Mouse (Mus musculus) lung, postnatal 14 days (tissue): Measurements from ENCODE around the gene Iqsec2.

ENCODE experiments used
- DNase-seq: peaks from one replicate; pipeline ENCODE4 v3.0.0; 2021

Iqsec2 gene

GRCm38 (mm10) chrX:152179670-152180656 lies 35.9 kb downstream of the Iqsec2 start:
- DNase-seq, result no peak

- DNase-seq, result no peak
Measured at GRCm38 (mm10) chrX:152187151-152187550, 43.1 kb downstream of the Iqsec2 start.

GRCm38 (mm10) chrX:152191266-152191665 lies 47.2 kb downstream of the Iqsec2 start:
- no peak for DNase-seq

GRCm38 (mm10) chrX:152197814-152198648 lies 54.0 kb downstream of the Iqsec2 start:
- no peak for DNase-seq

- DNase-seq, result peak; percentile 2
Measured at GRCm38 (mm10) chrX:152201737-152202421, 57.8 kb downstream of the Iqsec2 start.

- DNase-seq, result no peak
Measured at GRCm38 (mm10) chrX:152202422-152203103, 58.5 kb downstream of the Iqsec2 start.

- DNase-seq, result no peak
Measured at GRCm38 (mm10) chrX:152203247-152203646, 59.2 kb downstream of the Iqsec2 start.

GRCm38 (mm10) chrX:152205486-152205885 lies 61.4 kb downstream of the Iqsec2 start:
- no peak for DNase-seq

- DNase-seq, result no peak
Measured at GRCm38 (mm10) chrX:152214703-152215102, 70.6 kb downstream of the Iqsec2 start.

- no peak for DNase-seq
Measured at GRCm38 (mm10) chrX:152218529-152218928, 74.5 kb downstream of the Iqsec2 start.

GRCm38 (mm10) chrX:152221721-152222120 lies 77.7 kb downstream of the Iqsec2 start:
- no peak for DNase-seq

- no peak for DNase-seq
Measured at GRCm38 (mm10) chrX:152222226-152222625, 78.2 kb downstream of the Iqsec2 start.

GRCm38 (mm10) chrX:152223313-152223712 lies 79.2 kb downstream of the Iqsec2 start:
- DNase-seq, result no peak

- no peak for DNase-seq
Measured at GRCm38 (mm10) chrX:152224280-152224679, 80.2 kb downstream of the Iqsec2 start.

GRCm38 (mm10) chrX:152232781-152233763 lies 89.0 kb downstream of the Iqsec2 start, which contains the start of gene Kdm5c:
Gene Kdm5c, plus strand, starts transcription at chrX:152233020.
- peak; percentile 92 for DNase-seq

- DNase-seq, result no peak
Measured at GRCm38 (mm10) chrX:152234125-152234524, 90.1 kb downstream of the Iqsec2 start.

- DNase-seq, result no peak
Measured at GRCm38 (mm10) chrX:152235758-152236157, 91.7 kb downstream of the Iqsec2 start.

- peak; percentile 2 for DNase-seq
Measured at GRCm38 (mm10) chrX:152243140-152243539, 99.1 kb downstream of the Iqsec2 start.

GRCm38 (mm10) chrX:152244492-152245189 lies 100.6 kb downstream of the Iqsec2 start:
- no peak for DNase-seq

GRCm38 (mm10) chrX:152271189-152271588 lies 127.1 kb downstream of the Iqsec2 start:
- DNase-seq, result no peak
